Mouse (Mus musculus): ENCODE measurements around the gene Cryl1. TPM values are rescaled to one million over a fixed set of nuclear protein-coding genes. Genes with fewer than 3 reads are reported as not detected.

Cryl1 gene
- polyA plus RNA-seq, 1 experiment from 2014 or later: 17.8 TPM

DNA sequence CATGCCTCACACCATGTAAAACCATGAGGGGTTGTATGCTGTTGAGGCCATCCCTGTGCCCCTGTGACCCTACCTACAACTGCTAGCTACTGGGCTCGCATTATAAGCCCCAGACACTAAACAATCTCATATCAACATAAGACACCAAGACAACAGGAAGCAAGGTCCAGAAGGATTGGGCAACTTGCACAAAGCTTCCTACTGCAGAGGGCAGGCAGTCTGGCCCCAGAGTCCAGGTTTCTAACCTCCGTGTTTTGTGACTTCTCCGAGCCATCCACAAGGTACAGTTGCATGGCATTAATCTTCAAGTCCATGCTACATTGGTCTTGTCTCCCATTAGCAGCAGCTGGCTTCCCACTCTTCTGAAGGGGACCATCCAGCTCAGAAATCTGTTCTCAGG lies 129.4 kb downstream of the Cryl1 start:
- Histone ChIP-seq H3K36me3 (no peaks in the 10 kb centered on the region), H3K4me1 (no peaks in the 10 kb centered on the region), H3K4me2 (replicated peaks) (no peak overlapping the region), H3K9me3 (no peaks in the 10 kb centered on the region), H3K4me3 (no peak overlapping the region), H3K27me3 (no peaks in the 10 kb centered on the region), H3K9ac (no peak overlapping the region), H3K27ac (no peak overlapping the region)
- no peak for ATAC-seq (ENCODE audit: insufficient number of reproducible peaks, insufficient read depth, low FRiP score, low TSS enrichment)
- 86% methylated on average over 3 of the region's 3 CpGs for WGBS

DNA sequence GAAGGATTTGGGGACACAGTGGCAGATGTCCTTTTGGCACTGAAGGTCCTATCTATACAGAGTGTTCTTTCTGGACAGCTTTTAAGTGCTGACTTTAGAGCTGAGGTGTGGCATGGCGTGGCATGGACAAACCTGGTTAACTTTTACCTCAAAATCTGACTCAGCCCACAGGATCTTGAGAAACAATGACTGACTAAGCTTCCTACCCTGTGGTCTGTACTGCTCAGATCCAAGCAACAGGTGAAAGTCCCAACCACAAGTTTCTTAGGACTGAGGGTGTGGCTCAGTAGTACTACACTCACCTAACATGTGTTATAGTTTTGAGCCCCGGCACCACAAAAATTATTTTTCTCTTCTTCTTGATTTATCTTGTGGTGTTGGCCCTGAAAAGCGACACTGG lies 130.0 kb downstream of the Cryl1 start:
- no peaks in the 10 kb centered on the region for H3K27me3 ChIP-seq
- no peaks in the 10 kb centered on the region for H3K4me1 ChIP-seq
- H3K36me3 ChIP-seq: no peaks in the 10 kb centered on the region
- no peak overlapping the region for H3K4me2 ChIP-seq (replicated peaks)
- ATAC-seq (ENCODE audit: insufficient number of reproducible peaks, insufficient read depth, low FRiP score, low TSS enrichment): no peak
- H3K9me3 ChIP-seq: no peaks in the 10 kb centered on the region
- no peak overlapping the region for H3K27ac ChIP-seq
- no peak overlapping the region for H3K4me3 ChIP-seq
- H3K9ac ChIP-seq: no peak overlapping the region
- WGBS: 94% methylated on average over 3 of the region's 3 CpGs

DNA sequence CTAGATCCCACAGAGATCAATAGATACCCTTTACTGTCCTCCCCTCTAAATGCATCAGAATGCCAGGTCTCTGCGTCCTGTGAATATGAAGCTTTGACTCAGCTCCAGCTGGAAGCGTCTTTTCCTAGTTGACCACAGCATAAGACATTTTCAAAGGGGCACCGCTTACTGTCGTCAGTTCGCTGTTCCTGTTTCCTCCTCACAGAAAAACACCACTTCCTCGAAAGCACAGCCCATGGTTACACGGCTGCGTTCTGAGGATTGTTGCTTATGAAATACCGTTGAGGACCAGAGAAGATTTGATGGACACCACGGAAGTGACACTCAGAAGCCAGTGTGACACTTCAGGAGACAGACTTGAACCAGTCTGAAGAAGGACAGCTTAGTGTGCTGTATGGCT lies 134.4 kb downstream of the Cryl1 start:
- Histone ChIP-seq H3K9me3 (no peaks in the 10 kb centered on the region), H3K4me3 (no peak overlapping the region), H3K4me2 (replicated peaks) (no peak overlapping the region), H3K27me3 (no peaks in the 10 kb centered on the region), H3K27ac (no peak overlapping the region), H3K9ac (no peak overlapping the region), H3K4me1 (no peaks in the 10 kb centered on the region), H3K36me3 (no peaks in the 10 kb centered on the region)
- 82% methylated on average over 10 of the region's 10 CpGs for WGBS
- no peak for ATAC-seq (ENCODE audit: insufficient number of reproducible peaks, insufficient read depth, low FRiP score, low TSS enrichment)

DNA sequence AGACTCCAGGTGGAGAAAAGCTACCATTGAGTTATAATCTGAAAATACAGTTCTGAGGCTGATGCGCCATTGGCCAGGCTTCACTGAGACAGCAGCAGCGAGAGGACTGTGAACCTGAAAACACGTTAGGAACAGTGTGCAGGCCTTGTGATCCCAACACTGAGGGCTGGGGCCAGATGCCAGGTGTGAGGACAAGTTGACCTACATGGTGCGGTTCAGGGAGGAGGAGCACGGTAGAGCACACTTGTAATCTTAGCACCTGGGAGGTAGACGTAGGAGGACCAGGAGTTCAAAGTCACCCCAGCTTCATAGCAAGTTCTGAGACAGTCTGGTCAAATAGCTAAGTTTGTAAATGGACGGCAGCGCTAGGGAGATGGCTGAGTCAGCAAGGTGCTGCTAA lies 139.0 kb downstream of the Cryl1 start:
- WGBS: 82% methylated on average over 8 of the region's 8 CpGs
- no peak overlapping the region for H3K4me3 ChIP-seq
- H3K36me3 ChIP-seq: no peaks in the 10 kb centered on the region
- no peaks in the 10 kb centered on the region for H3K27me3 ChIP-seq
- no peak overlapping the region for H3K9ac ChIP-seq
- no peak overlapping the region for H3K4me2 ChIP-seq (replicated peaks)
- no peaks in the 10 kb centered on the region for H3K4me1 ChIP-seq
- no peak overlapping the region for H3K27ac ChIP-seq
- ATAC-seq (ENCODE audit: insufficient number of reproducible peaks, insufficient read depth, low FRiP score, low TSS enrichment): no peak
- no peaks in the 10 kb centered on the region for H3K9me3 ChIP-seq

DNA sequence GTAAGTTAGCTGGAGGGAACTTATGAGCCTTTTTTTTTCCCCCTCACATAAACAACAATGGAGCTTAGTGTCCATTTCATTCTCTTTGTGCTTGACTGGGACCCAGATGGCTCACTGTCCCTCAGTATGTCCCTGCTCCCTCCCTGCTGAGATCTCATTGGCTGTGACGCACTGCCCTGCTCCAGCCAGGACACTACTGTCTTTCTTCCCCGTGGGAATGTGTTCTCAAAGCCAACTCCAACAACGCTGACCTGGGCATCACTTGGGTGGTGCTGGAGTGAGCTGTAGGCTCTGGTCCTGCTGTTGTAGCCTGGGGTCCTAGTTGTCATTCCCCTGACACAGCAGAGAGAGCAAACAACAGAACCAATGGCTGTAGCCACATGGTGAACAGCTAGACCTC lies 149.7 kb downstream of the Cryl1 start:
- ATAC-seq (ENCODE audit: insufficient number of reproducible peaks, insufficient read depth, low FRiP score, low TSS enrichment): no peak
- no peaks in the 10 kb centered on the region for H3K9me3 ChIP-seq
- no peaks in the 10 kb centered on the region for H3K36me3 ChIP-seq
- no peaks in the 10 kb centered on the region for H3K4me1 ChIP-seq
- no peak overlapping the region for H3K9ac ChIP-seq
- no peak overlapping the region for H3K4me2 ChIP-seq (replicated peaks)
- 48% methylated on average over 3 of the region's 3 CpGs for WGBS
- H3K27me3 ChIP-seq: no peaks in the 10 kb centered on the region
- H3K4me3 ChIP-seq: no peak overlapping the region
- no peak overlapping the region for H3K27ac ChIP-seq

DNA sequence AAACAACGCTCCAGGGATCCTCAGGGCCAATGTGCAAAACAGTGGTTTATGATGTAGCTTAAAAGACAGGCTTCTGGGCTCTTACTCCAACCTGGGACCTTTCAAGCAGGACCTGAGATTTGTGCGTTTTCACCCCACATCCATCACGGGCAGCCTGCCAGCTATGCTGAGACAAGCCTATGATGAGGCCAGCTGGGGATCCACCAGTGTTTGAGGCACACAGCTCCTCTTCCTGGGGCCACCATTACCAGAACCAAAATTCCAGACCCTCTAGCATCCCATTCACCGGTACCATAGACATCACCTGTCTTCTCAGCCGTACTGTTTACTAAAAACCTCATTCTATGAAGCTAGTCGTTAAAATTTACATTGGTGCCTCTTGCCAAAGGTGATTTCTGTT lies 151.8 kb downstream of the Cryl1 start:
- Histone ChIP-seq H3K4me2 (replicated peaks) (no peak overlapping the region), H3K9me3 (no peaks in the 10 kb centered on the region), H3K36me3 (no peaks in the 10 kb centered on the region), H3K27me3 (no peaks in the 10 kb centered on the region), H3K27ac (no peak overlapping the region), H3K4me1 (no peaks in the 10 kb centered on the region), H3K4me3 (no peak overlapping the region), H3K9ac (no peak overlapping the region)
- ATAC-seq (ENCODE audit: insufficient number of reproducible peaks, insufficient read depth, low FRiP score, low TSS enrichment): no peak
- WGBS: 68% methylated on average over 6 of the region's 6 CpGs

DNA sequence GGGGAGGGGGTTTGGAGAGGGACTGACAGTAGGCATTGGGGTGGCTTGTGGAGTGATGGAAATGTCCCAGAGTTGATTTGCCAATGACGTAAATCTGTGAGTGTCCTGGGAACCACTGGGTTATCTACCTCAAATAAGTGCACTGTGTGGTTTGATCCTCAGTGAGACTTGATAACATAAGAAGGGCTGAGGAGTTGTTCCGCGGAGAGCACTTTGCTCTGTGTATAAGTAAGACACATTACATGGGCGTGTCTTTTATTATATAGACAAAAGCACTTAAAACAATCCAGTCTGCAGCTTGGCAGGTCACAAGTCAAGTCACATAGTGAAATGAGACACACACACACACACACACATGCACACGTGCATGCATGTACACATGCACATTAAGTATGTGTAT lies 155.4 kb downstream of the Cryl1 start:
- no peaks in the 10 kb centered on the region for H3K27me3 ChIP-seq
- H3K36me3 ChIP-seq: no peaks in the 10 kb centered on the region
- no peak overlapping the region for H3K4me2 ChIP-seq (replicated peaks)
- H3K4me1 ChIP-seq: no peaks in the 10 kb centered on the region
- H3K27ac ChIP-seq: no peak overlapping the region
- ATAC-seq (ENCODE audit: insufficient number of reproducible peaks, insufficient read depth, low FRiP score, low TSS enrichment): no peak
- WGBS: 89% methylated on average over 5 of the region's 5 CpGs
- no peaks in the 10 kb centered on the region for H3K9me3 ChIP-seq
- H3K9ac ChIP-seq: no peak overlapping the region
- H3K4me3 ChIP-seq: no peak overlapping the region

DNA sequence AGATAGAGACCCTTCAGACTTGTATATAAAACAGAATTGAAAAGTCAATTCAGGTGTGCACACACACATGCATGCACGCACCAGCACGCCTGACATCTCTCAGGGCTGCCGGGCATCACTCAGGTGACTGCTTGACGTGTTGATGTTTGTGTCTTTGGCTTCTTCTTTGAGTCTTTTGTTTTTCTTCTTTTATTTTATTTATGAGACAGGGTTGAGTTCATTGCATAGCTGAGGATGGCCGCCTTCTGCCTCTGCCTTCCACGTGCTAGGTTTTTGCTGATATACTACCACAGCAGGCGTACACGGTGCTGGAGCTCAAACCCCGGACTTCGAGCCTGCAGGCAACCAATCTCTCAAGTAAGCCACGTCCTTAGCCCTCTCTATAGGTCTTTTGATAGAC lies 163.1 kb downstream of the Cryl1 start:
- whole genome bisulfite sequencing: 72% methylated on average over 11 of the region's 11 CpGs
- no peaks in the 10 kb centered on the region for H3K9me3 ChIP-seq
- H3K36me3 ChIP-seq: no peaks in the 10 kb centered on the region
- no peak for ATAC-seq (ENCODE audit: insufficient number of reproducible peaks, insufficient read depth, low FRiP score, low TSS enrichment)
- H3K27ac ChIP-seq: 0 out of 2 replicates have a peak overlapping the region, but pooled peaks have one; percentile 30
- no peak overlapping the region for H3K4me3 ChIP-seq
- H3K9ac ChIP-seq: no peak overlapping the region
- H3K4me2 ChIP-seq (replicated peaks): no peak overlapping the region
- H3K4me1 ChIP-seq: peaks cover 3% of the 10 kb centered on the region; the same call in 1 of the 2 replicates
- no peaks in the 10 kb centered on the region for H3K27me3 ChIP-seq

DNA sequence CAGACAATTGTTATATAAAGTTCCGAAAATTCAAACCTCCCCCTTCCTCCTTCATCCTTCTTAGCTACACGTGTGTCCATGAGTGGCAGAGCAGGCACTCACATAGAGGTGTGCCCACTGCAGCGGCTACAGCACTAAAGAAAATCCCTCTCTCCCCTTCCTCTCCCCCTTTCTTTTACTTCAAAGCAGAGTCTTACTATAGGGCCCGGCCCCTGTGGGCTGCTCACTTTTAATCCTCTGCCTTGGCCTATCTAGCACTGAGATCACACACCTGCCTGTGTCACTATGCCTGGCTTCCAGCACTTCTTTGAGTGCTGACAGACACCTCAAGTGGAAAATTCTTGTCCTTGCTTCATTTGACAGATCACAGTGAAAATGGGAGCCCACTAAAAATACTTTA lies 163.6 kb downstream of the Cryl1 start:
- Histone ChIP-seq H3K4me3 (no peak overlapping the region), H3K36me3 (no peaks in the 10 kb centered on the region), H3K9me3 (no peaks in the 10 kb centered on the region), H3K27me3 (no peaks in the 10 kb centered on the region), H3K4me1 (peaks cover 3% of the 10 kb centered on the region; the same call in 1 of the 2 replicates), H3K9ac (no peak overlapping the region), H3K27ac (no peak overlapping the region), H3K4me2 (replicated peaks) (no peak overlapping the region)
- WGBS: 7% methylated on average over 4 of the region's 4 CpGs
- ATAC-seq (ENCODE audit: insufficient number of reproducible peaks, insufficient read depth, low FRiP score, low TSS enrichment): no peak

DNA sequence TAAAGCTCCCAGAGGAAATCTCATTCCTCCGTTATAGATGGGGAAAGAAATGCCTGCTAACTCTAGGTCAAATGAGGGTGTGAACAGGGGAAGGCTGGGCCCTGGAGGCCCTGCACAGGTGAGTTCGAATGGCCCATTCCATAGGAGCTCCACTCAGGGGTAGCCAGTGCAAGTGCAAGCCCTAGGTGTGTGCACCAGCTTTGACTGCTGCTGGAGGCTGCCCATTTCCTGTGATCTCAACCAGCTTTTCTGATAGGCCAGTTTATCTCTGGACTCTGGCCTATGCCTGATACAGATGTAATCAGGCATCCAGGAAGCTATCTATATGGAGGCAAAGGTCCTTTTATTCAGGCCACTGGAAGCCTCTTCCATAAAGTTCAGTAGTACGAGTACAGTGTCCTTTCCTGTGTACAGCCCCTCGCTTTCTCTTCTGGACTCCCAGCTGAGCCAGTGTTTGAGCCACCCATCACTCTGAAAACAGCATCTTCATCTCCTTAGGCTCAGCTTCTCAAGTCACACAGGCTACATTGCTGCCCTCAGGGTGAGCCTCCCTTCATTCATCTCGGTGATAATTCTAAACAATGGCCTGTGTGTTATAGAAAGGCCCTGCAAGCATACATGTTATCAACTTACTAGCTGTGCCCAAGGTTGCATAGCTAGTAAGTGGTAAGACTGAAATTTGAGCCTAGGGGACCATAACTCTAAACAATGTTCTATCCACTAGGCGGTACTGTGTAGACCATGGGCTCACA lies 167.9 kb downstream of the Cryl1 start:
- WGBS: 59% methylated on average over 6 of the region's 6 CpGs
- Histone ChIP-seq H3K9me3 (no peaks in the 10 kb centered on the region), H3K4me3 (no peak overlapping the region), H3K4me2 (replicated peaks) (no peak overlapping the region), H3K27me3 (no peaks in the 10 kb centered on the region), H3K4me1 (peaks cover 3% of the 10 kb centered on the region; the same call in 1 of the 2 replicates), H3K9ac (no peak overlapping the region), H3K36me3 (no peaks in the 10 kb centered on the region), H3K27ac (no peak overlapping the region)
- ATAC-seq (ENCODE audit: insufficient number of reproducible peaks, insufficient read depth, low FRiP score, low TSS enrichment): no peak
